Mouse (Mus musculus) brain, embryonic 14.5 days (tissue): ENCODE data around the gene Map2k6.

Experiments
- CTCF ChIP-seq: fragments of 200-500 bp; IDR thresholded peaks from 2 replicates; pipeline ENCODE4 v1.5.1; 2012; ENCODE audit warnings: inconsistent platforms, mild to moderate bottlenecking, moderate library complexity, borderline replicate concordance; ENCODE audit not compliant: insufficient read depth, insufficient read length; ENCODE audit errors: extremely low read depth
- POLR2A ChIP-seq: fragments of 200-500 bp; IDR thresholded peaks from 2 replicates; pipeline ENCODE4 v1.6.1; 2012; ENCODE audit warnings: mild to moderate bottlenecking, inconsistent platforms, borderline replicate concordance; ENCODE audit not compliant: poor library complexity, insufficient read depth, insufficient read length, severe bottlenecking; ENCODE audit errors: extremely low read depth

DNA sequence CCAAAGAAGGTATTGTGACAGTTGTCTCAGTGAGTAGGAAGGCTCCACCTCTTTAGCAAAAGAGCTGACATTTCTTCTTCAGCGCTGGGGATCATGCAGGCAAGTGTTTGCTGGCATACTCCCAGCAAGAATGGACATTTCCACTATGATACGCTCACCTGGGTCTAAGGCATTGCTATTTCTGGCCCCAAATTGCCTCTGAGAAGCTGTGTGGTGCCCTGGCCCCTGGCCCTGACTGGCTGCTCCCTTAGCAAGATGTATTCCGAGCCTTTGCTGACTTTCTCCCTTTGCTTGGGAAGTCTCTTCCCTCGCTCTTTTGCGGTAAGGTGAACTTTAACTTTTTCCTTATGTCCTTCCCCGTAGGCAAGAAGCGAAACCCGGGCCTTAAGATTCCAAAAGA is 83.3 kb downstream of the Map2k6 start:
- no peak for TF ChIP-seq CTCF
- no peak for TF ChIP-seq POLR2A
